Mouse (Mus musculus) left cerebral cortex, postnatal 4 days (tissue): ENCODE results near the gene Armh1. TPM values are rescaled to one million over a fixed set of nuclear protein-coding genes. Genes with fewer than 3 reads are reported as not detected.

Experiments used
- DNase-seq: peaks from one replicate; pipeline ENCODE4 v3.0.0-alpha.2; 2022
- intact Hi-C: fragments of 180-260 bp; cut with DNase I; formaldehyde crosslinking; loops from one replicate; pipeline ENCODE4 v1.15.1; 2025
- total RNA-seq, 2 experiments: library from RNA; stranded (reverse); gene quantifications; 2 replicates each; pipeline ENCODE4 v1.2.3; 2021

Armh1 gene
- total RNA-seq, 2 experiments from 2014 or later = 1.3 to 1.4 TPM

DNA sequence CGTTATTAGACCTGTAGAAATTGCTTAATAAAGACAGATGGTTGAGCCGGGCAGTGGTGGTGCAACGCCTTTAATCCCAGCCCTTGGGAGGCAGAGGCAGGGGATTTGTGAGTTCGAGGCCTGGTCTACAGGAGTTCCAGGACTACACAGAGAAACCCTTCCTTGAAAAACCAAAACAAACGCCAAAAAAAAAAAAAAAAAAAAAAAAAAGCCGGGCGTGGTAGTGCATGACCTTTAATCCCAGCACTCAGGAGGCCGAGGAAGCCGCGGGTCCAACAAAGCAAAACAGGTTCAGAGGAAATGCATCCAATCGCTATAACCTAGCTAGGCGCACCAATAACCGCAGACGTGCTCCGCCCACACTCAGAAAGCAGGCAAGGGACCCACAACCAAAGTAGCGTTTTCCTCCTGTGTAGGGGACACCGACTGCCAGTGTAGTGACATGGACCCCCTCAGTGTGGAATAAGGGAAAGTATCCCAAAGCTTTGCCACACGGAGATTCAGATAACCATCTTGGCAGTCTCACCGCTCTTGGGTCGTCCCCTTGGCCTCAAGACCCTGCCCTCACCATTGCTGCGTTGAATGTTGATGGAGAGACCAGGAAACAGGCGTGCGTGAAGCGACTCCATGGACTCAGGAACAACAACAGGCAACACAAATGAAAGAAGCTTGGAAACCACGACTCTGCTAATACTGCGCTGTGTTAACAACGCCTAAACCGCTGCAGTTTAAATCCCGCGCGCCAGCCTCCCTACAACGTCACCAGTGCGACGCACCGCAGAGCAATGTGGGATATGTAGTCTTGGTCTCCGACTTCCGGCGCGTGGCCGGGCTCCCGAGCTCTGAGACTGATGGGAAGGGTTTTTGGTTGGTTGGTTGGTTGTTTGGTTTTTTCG, 69.8 kb downstream of the Armh1 start, which contains the start of gene Kif2c:
Gene Kif2c, minus strand, starts transcription at position 777 of the 896 bp plus-strand sequence.
- peak; percentile 92 for DNase-seq

DNA sequence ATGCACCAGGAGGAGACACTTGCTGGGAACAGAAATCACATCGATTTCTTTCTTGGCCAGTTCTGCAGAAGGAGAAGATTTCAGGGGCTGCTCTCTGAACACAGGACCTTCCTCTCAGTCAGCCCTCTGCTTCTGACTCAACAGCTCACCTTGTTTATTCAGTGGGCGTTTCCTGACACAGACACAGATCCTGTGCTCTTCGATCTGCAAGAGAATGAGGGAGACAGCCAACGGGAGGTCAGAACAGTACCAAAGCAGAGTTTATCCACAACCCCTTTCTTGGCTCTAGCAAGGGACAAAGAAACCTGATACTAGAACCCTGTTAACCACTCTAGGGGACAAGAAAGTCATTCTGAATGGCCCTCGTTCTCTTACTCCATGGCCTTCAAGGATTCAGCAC, 82.0 kb downstream of the Armh1 start:
- intact Hi-C loops = no loop called here
- DNase-seq = no peak

More for the DNA sequence above, 69.8 kb downstream of the Armh1 start, which contains the start of gene Kif2c:
- intact Hi-C loops = no loop called here

Other genes with a start within 250 kb of the Armh1 start
- 10 to 100 TPM; 27.0 to 30.2 TPM for gene Eif2b3, start 232.7 kb downstream of the Armh1 start, total RNA-seq
- gene Ptch2, start 156.1 kb downstream of the Armh1 start, total RNA-seq = 1 to 10 TPM; 5.8 to 6.5 TPM
- gene Btbd19, start 126.4 kb downstream of the Armh1 start, total RNA-seq = 1 to 10 TPM; 8.0 to 8.4 TPM
- under 1 TPM; 0.52 to 0.58 TPM for gene Tctex1d4, start 125.3 kb downstream of the Armh1 start, total RNA-seq
- 10 to 100 TPM; 19.4 to 21.4 TPM for gene Plk3, start 118.2 kb downstream of the Armh1 start, total RNA-seq
- 100 to 1,000 TPM; 774 to 852 TPM for gene Rps8, start 95.9 kb downstream of the Armh1 start, total RNA-seq
- gene Kif2c, start 69.5 kb downstream of the Armh1 start, total RNA-seq = 1 to 10 TPM; 4.0 to 5.0 TPM
- 1 to 10 TPM; 4.6 to 5.2 TPM for gene Tmem53, start 174 bp downstream of the Armh1 start, total RNA-seq
- gene Rnf220, start 244.9 kb upstream of the Armh1 start, total RNA-seq = 100 to 1,000 TPM; 140 to 143 TPM